Mouse (Mus musculus): Measurements from ENCODE around the gene Prm2.

GRCm38 (mm10) chr16:10773543-10773942, 22.4 kb downstream of the Prm2 start:
- TF ChIP-seq CTCF (IDR thresholded peaks at IDR 0.05) = no peak
- TF ChIP-seq EP300 (IDR thresholded peaks at IDR 0.05; ENCODE audit: insufficient read depth, low read depth, low read length) = no peak

Measured in heart, adult 2 months (tissue).